ENCODE assay signal across 21 mouse cellular contexts in genomic region chr7:49361465-49362090, GRCm38 (mm10).
DNase-seq lines count a peak whose midpoint lies in the region; ATAC-seq and TF ChIP-seq lines count a peak whose summit lies in the region.
"Had no signal": no experiment of that assay in that cellular context is flagged by ENCODE, and none has a peak within 500 bp of the region (broad histone marks: within the 10 kb centered on the region; RNA-seq: fewer than 3 reads in every experiment).

No protein-coding gene starts in this region.

- H3K36me3 ChIP-seq in forebrain, embryonic 14.5 days (ENCODE audit: control insufficient read depth, insufficient read depth, low read length): no peaks in the 10 kb centered on the region
- no peaks in the 10 kb centered on the region for H3K36me3 ChIP-seq in hindbrain, embryonic 15.5 days
- H3K36me3 ChIP-seq in midbrain, embryonic 16.5 days (ENCODE audit: control insufficient read depth, insufficient read depth, low read length): no peaks in the 10 kb centered on the region
- H3K36me3 ChIP-seq: embryonic facial prominence, embryonic 13.5 days; limb, embryonic 10.5 days; liver, embryonic 13.5 days had no signal

- peak; percentile 90 for DNase-seq in brain, embryonic 14.5 days (ENCODE audit: low read depth)
- DNase-seq in forebrain, embryonic 14.5 days (ENCODE audit: low spot score): peak; percentile 82
- DNase-seq in left cerebral cortex, adult 2 months (ENCODE audit: extremely low spot score in 1 of 2, low spot score in 2 of 2): no peak
- DNase-seq in retina, embryonic 14.5 days (ENCODE audit: low spot score): no peak
- DNase-seq in left cerebral cortex, adult 11 months (ENCODE audit: low spot score): no peak
- DNase-seq: B cell, adult 2 months; cerebellum, postnatal 25 days; gastrocnemius, postnatal 25 days; heart, postnatal 4 days; kidney, adult 11 months; kidney, postnatal 14 days; liver, embryonic 13.5 days; lung, postnatal 10 days; thymus, postnatal 14 days had no signal

- TF ChIP-seq POLR2A in brain, embryonic 14.5 days (IDR thresholded peaks at IDR 0.05; ENCODE audit: borderline replicate concordance, extremely low read depth, insufficient read depth, insufficient read length, poor library complexity, severe bottlenecking): no peak

- H3K27ac ChIP-seq in forebrain, embryonic 14.5 days (ENCODE audit: low read depth, low read length): no peak overlapping the region
- H3K27ac ChIP-seq in hindbrain, embryonic 15.5 days (replicated peaks): no peak overlapping the region
- no peak overlapping the region for H3K27ac ChIP-seq in midbrain, embryonic 16.5 days (ENCODE audit: low read length)
- H3K27ac ChIP-seq in left cerebral cortex, adult 2 months: no peak overlapping the region; the same call in 1 of the 2 replicates
- H3K27ac ChIP-seq: embryonic facial prominence, embryonic 13.5 days; limb, embryonic 10.5 days; liver, embryonic 13.5 days; stomach, postnatal 0 days had no signal

- no peaks in the 10 kb centered on the region for H3K9me3 ChIP-seq in forebrain, embryonic 14.5 days (replicated peaks; ENCODE audit: control insufficient read depth, low read length)
- no peaks in the 10 kb centered on the region for H3K9me3 ChIP-seq in hindbrain, embryonic 15.5 days
- H3K9me3 ChIP-seq in midbrain, embryonic 16.5 days (replicated peaks; ENCODE audit: control insufficient read depth, low read length, poor library complexity, severe bottlenecking): no peaks in the 10 kb centered on the region
- H3K9me3 ChIP-seq: embryonic facial prominence, embryonic 13.5 days; limb, embryonic 10.5 days; liver, embryonic 13.5 days had no signal

- H3K27me3 ChIP-seq in forebrain, embryonic 14.5 days (replicated peaks; ENCODE audit: control insufficient read depth, insufficient read depth, low read length): peaks cover 7% of the 10 kb centered on the region; the same call in 1 of the 2 replicates
- H3K27me3 ChIP-seq in hindbrain, embryonic 15.5 days: no peaks in the 10 kb centered on the region
- no peaks in the 10 kb centered on the region for H3K27me3 ChIP-seq in midbrain, embryonic 16.5 days (ENCODE audit: control insufficient read depth, insufficient read depth, low read depth, low read length)
- H3K27me3 ChIP-seq: embryonic facial prominence, embryonic 13.5 days; liver, embryonic 13.5 days; Patski had no signal

- no peak overlapping the region for H3K4me3 ChIP-seq in forebrain, embryonic 14.5 days (ENCODE audit: low read depth, low read length)
- H3K4me3 ChIP-seq in hindbrain, embryonic 15.5 days: no peak overlapping the region
- H3K4me3 ChIP-seq in midbrain, embryonic 16.5 days (ENCODE audit: low read depth, low read length): no peak overlapping the region
- H3K4me3 ChIP-seq in left cerebral cortex, adult 2 months: no peak overlapping the region
- H3K4me3 ChIP-seq: embryonic facial prominence, embryonic 13.5 days; limb, embryonic 10.5 days; liver, embryonic 13.5 days had no signal

- TF ChIP-seq CTCF in brain, embryonic 14.5 days (IDR thresholded peaks at IDR 0.05; ENCODE audit: borderline replicate concordance, extremely low read depth, insufficient read depth, insufficient read length): no peak
- no peak for TF ChIP-seq CTCF in left cerebral cortex, adult 2 months (IDR thresholded peaks at IDR 0.05)

- peak; percentile 84 for ATAC-seq in forebrain, embryonic 14.5 days
- ATAC-seq in hindbrain, embryonic 15.5 days (ENCODE audit: low FRiP score, low read depth): peak; percentile 46
- peak; percentile 62 for ATAC-seq in midbrain, embryonic 16.5 days
- ATAC-seq: Patski had no signal

- no peak overlapping the region for H3K4me2 ChIP-seq in forebrain, embryonic 14.5 days (ENCODE audit: low read length)
- H3K4me2 ChIP-seq in hindbrain, embryonic 15.5 days: no peak overlapping the region
- H3K4me2 ChIP-seq in midbrain, embryonic 16.5 days (ENCODE audit: low read length): no peak overlapping the region
- H3K4me2 ChIP-seq: embryonic facial prominence, embryonic 13.5 days; heart, embryonic 11.5 days; liver, embryonic 13.5 days had no signal

- no peak overlapping the region for H3K9ac ChIP-seq in forebrain, embryonic 14.5 days (ENCODE audit: low read length)
- H3K9ac ChIP-seq in hindbrain, embryonic 15.5 days: no peak overlapping the region
- H3K9ac ChIP-seq in midbrain, embryonic 16.5 days (ENCODE audit: low read depth, low read length): no peak overlapping the region
- H3K9ac ChIP-seq: embryonic facial prominence, embryonic 13.5 days; liver, embryonic 13.5 days had no signal

- intact Hi-C loops in left cerebral cortex, adult 2 months (cut with DNase I): no loop called here

- 10% methylated on average over 9 of the region's 9 CpGs for WGBS in forebrain, embryonic 14.5 days
- 33% methylated on average over 9 of the region's 9 CpGs for WGBS in hindbrain, embryonic 15.5 days
- 39% methylated on average over 9 of the region's 9 CpGs for WGBS in midbrain, embryonic 16.5 days

- peaks cover 10% of the 10 kb centered on the region; the same call in 1 of the 2 replicates for H3K4me1 ChIP-seq in forebrain, embryonic 14.5 days (ENCODE audit: control insufficient read depth, insufficient read depth, low read length)
- H3K4me1 ChIP-seq in hindbrain, embryonic 15.5 days (replicated peaks): peaks cover 15% of the 10 kb centered on the region
- H3K4me1 ChIP-seq in midbrain, embryonic 16.5 days (ENCODE audit: control insufficient read depth, insufficient read depth, low read length): peaks cover 8% of the 10 kb centered on the region; the same call in 1 of the 2 replicates
- H3K4me1 ChIP-seq: limb, embryonic 10.5 days; liver, embryonic 13.5 days had no signal

Comparison
In these comparisons a context has a peak if more than half of its experiments do, and no peak if none do; other contexts are left out.
1. DNase-seq: peak in brain, embryonic 14.5 days (single experiment) and forebrain, embryonic 14.5 days (single experiment); none in left cerebral cortex, adult 2 months (0 of 2), retina, embryonic 14.5 days (single experiment) and left cerebral cortex, adult 11 months (single experiment).
2. Peak in every context shown above with its lines, with median percentiles within 50 percentile points of each other: ATAC-seq.